Mouse (Mus musculus) A20 (cell line): ENCODE measurements around the gene Alyref2.
A peak's percentile ranks its signal among the peaks of the same experiment; 100 is the strongest.
"Not testable (repeated sequence)": the region's sequence is repeated elsewhere in the genome, so short reads cannot be mapped to it uniquely, and the experiment has no call there.

ENCODE experiments used
- DNase-seq: peaks from one replicate; pipeline ENCODE4 v3.0.0-alpha.2; 2011; ENCODE audit warnings: low read depth, low spot score

The Alyref2 gene

DNA sequence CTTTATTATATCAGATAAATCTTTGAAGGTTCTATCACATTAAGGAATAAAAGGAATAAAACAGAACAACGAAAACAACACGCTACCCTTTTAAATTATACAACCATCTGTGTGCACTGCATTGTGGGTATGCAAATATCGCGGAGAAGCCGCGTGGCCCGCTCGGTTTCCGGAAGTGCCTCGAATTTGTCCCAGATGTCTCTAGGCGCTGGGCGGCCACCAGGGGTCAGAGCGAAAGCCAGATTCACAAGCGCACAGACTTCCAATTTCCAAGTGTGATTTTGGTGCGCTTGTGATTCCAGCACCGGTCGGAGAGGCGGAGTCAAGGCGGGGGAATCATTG, at the start of gene Alyref2:
TSS of gene Alyref2 (plus strand) at position 229 of the 342 bp plus-strand sequence.
- DNase-seq = peak; percentile 97

DNA sequence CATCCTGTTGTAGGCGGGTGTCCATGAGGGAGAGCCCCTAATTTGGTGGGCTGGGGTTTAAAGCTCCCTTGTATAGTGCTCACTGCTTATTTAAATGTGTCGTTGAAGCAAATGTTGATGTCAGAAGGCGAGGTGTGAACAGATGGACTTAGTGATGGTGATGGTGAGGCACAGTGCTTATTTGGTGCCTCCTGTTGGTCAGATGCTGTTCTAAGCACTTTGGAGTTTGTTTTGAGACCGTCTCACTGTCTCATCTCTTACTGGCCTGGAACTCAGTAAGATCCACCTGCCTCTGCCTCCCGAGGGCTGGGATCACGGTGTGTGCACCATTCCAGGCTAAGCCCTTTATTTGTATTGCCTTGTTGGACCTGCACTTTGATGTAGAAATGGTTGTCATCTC, 48.4 kb upstream of the Alyref2 start:
- DNase-seq = no peak

DNA sequence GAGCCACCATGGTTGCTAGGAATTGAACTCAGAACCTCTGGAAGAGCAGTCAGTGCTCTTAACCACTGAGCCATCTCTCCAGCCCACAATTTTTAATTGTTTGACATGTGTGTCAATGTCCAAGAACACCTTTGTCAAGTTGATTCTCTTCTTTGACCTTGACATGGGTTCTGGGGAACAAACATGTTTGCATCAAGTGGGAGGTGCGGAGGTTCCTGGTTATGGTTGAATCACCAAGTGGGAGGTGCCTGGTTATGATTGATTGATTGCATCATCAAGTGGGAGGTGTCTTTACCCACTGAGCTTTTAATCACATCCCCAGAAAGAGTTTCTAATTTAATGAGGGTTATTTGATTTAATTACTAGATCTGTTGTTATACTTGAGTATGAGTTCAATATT, 45.7 kb upstream of the Alyref2 start:
- no peak for DNase-seq

DNA sequence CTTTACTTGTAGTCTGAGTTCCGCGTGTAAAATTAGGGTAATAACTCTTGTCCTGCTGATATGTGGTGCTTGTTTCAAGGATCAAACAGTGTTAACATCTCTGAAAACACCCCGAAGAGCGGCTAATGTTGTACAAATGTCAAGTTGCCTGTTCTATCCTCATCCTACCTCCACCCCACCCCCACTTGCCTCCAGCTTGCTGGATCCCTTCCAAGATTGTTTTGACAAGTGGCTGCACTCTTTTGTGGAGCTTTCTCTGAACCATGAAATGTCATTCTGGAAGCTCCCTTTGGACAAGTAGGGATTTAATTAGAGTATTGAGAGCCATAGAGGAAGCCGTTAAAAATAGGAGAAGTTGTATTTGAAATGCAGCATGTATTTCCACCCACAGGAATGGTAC, 43.5 kb upstream of the Alyref2 start:
- no peak for DNase-seq

DNA sequence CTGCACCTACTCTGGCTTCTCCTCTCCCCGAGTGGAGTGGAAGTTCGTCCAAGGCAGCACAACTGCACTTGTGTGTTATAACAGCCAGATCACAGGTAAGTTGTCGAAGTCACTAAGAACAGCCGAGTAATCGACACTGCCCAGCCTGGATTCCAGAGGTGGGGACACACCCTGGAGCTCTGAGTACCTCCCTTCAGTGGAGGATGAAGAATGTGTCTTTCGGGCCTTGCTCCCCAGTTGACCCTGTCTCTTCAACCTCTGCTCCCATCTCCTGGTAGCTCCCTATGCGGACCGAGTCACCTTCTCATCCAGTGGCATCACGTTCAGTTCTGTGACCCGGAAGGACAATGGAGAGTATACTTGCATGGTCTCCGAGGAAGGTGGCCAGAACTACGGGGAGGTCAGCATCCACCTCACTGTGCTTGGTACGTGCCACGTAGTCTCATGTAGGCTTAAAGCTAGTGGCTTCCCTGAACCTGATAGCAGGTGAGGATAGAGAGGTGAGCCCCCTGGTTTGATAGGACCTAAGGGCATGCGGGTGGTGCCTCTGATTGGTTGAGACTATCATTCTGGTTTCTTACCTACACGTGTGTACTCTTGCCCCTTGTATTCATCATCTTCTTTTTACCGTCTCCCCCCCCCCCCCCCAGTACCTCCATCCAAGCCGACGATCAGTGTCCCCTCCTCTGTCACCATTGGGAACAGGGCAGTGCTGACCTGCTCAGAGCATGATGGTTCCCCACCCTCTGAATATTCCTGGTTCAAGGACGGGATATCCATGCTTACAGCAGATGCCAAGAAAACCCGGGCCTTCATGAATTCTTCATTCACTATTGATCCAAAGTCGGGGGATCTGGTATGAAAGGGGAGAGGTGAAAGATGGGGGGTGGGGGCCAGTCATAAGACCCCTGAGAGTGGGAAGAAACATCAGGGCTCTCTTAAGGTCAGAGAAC, 42.5 kb upstream of the Alyref2 start:
- no peak for DNase-seq

DNA sequence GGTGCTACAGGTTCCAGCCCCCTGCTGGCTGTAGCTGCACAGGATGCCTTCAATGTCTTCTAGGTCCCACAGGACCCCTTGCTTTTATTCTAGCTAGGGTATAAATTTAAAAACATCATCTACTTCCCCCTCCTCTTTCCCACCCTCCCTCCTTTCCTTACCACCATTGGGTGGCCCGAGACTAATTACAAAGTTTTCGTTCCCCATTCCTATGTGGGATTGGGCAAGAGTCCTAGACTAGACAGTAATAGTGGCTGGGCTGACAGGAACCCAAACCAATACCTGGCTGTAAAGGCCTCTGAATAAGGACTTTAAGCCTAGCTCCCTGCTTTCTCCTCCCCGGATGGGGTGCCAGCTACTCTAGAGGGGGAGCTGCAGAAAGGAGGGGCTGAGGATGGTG, 40.1 kb upstream of the Alyref2 start:
- no peak for DNase-seq

DNA sequence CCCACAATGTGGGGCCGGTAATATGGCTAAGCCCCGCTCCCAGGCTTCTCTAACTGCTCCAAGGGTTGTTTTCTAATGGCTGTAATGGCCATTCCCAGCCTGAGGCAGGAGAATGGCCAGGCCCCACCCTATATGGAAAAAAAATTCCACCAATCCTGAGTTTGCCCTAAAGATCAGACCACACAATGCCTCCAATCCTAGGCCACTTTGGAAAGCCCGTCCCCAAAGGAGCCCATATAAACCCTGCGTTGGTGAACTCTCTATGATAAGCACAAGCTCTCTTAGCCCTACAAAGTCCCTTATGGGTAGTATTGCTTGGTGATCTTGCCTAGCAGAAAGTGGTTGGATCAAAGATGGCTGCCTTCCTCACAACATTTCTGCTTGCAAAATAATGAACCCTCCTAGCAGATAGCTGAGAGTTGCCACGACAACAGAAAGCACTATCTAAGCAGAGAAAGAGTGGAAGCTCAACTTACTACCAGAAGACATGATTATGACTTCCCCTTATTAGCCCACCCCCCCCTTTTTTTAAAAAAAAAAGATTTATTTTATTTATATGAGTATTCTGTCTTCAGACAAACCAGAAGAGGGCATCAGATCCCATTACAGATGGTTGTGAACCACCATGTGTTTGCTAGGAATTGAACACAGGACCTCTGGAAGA, 37.4 kb upstream of the Alyref2 start:
- DNase-seq = no peak

DNA sequence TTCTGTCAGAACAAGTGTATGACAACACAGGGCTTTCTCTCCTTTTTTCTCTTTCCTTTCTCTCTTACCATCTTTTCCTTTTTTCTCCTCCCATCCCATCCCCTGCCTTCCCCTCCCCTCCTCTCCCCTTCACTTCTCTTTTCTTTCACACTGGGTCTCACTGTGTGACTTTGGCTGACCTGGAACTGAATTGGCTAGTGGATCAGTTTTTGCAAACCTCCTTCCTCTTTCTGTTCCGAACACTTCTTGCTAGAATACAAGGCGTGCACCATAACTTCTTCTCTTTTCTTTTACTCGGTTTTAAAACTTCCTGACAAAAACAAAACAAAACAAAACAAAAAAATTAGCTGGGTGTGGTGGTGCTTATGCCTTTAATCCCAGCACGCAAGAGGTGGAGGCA, 36.7 kb upstream of the Alyref2 start:
- peak; percentile 64 for DNase-seq

DNA sequence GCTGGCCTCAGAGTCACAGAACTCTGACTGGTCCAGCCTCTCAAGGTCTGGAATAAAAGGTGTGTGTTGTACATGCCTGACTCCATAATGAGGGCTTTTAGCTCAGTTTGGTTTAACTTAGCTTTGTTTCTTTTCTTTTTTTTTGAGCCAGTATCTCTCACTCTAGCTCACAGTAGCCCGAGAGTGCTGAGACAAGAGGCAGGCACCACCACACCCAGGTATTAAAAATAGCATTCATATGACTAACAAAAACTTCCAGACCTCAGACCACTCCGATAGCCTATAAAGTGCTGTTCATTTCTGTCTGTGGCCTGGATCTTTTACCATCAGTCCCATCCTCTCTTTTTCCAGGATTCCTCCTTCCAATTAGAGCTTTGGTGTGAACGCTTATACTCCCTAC, 33.6 kb upstream of the Alyref2 start:
- no peak for DNase-seq

DNA sequence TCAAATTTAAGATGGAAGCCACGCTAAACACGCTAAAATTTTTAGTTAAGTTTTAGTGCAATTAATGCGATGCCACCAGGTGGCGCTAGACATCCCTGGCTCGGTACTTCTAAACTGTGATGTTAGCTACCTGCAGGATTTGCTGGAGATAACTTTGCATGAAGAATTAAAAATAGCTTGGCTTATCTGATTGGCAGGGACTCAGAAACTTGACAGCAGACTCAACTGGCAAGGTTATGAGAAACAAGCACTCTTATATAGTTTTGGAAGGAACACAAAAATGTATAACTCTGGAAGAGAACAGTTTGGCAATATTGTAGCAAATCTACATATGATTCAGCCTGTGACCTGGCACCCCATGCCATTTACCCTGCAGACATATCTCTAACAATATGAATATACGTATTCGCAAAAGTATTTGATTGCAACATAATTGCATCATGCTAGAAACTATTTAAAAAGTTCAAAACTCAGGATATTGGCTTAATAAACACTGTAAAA, 32.9 kb upstream of the Alyref2 start:
- DNase-seq = peak; percentile 64

DNA sequence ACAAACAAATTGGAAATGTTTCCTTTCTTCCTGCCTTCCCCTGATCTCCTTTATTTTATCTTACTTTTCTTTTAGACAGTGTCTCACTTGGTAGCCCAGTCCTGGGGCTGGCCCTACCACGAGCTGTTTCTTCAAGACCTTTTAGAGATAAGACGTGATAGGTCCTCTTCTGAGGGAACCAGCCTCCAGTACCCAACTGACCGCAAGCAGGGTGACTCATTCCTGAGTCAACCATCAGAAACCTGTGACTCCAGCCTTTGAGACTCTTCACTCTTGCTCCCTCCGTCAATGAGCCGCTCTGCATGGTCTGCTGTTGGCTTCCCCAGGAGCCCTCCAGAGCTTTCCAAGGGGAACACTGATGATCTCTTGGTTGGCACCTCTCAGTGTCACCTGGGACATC, 32.4 kb upstream of the Alyref2 start:
- no peak for DNase-seq

DNA sequence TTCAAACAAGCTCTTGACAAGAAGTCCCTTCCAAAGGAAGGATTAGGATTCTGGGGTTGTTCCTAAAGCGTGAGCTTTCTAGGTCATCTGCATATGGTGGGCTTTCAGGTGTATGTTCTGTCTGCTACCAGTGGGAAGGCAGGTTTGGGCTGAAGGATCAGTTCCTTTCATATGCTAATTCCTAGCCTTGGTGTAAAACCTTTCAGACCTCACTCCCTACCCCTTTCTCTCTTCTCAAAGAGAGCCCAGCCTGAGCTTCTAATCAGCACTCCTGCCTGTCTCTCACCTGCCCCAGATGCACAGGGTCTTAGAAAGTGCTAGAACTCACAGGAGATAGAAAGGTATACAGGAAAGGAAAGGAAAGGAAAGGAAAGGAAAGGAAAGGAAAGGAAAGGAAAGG, 31.8 kb upstream of the Alyref2 start:
- no peak for DNase-seq

DNA sequence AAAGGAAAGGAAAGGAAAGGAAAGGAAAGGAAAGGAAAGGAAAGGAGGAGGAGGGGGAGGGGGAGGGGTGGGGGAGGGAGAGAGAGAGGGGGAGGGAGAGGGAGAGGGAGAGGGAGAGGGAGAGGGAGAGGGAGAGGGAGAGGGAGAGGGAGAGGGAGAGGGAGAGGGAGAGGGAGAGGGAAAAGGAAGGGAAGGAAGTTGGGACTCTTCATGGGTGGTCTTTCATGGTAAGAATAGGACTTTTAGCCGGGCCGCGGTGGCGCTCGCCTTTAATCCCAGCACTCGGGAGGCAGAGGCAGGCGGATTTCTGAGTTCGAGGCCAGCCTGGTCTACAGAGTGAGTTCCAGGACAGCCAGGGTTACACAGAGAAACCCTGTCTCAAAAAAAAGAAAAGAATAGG, 31.3 kb upstream of the Alyref2 start:
- not testable (repeated sequence) for DNase-seq

DNA sequence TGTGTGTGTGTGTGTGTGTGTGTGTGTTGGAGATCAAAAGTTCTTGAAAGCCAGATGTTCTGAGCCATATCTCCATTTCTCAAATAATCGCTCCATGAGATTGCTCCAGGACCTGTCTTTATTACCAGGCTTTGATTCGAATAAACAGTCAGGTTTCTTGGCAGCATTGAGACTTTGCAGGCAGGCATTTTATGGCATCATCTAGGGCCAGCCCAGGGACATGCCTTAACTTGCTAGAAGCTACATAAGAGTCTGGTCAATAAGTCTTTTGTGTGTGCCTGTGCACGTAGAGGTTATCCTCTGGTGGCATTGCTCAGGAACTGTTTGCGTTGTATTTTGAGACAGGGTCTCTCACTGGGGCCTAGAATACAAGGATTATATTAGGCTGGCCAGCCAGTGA, 29.8 kb upstream of the Alyref2 start:
- DNase-seq = no peak

DNA sequence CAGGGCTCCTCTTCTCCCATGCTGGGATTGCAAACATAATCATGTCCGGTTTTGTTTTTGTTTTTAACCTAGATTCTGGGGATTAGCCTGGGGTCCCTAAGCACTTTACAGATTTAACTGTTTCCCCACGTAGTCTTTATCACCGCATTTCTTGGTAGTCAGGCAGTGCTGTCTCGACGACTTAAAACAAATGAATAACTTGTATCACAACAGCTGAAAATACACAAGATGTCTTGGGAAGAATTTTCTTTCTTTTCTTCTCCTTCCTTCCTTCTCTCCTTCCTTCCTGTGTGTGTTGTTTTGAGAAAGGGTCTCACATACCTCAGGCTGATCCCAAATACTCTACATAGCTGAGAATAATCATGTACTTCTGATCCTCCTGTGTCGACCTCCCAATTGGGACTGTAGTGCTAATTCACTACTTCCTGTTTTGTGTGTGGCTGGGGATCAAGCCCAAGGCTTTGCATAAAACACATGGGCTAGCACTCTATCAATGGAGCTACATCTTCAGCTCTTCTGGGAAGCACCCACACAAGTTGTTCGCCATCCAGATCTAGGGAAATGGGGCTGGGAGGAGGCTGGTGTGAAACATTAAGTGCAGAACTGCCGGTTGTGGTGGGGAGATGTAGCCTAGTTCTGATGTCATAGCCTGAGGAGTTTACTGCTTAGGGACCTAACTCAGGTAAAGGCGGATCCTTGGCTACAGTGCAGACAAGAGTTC, 29.2 kb upstream of the Alyref2 start:
- peak; percentile 44 for DNase-seq

DNA sequence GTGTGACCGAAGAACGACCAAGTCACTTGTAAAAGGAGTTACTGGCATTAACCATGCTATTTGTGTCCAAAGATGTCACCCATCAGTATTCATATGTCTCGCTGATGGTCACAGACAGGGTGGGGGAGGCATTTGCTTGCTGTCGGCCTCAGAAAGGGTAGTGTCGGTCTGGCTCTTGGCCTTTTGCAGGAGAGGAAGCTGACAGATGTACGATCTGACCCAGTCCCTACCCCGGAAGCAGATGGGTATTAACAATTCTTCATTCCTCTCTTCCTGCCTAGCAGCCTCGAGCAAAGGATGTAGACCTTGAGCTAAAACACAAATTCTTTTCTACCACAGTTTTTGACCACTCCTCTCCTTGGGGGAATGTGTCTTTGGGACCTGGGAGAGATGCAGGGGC, 26.2 kb upstream of the Alyref2 start:
- no peak for DNase-seq

DNA sequence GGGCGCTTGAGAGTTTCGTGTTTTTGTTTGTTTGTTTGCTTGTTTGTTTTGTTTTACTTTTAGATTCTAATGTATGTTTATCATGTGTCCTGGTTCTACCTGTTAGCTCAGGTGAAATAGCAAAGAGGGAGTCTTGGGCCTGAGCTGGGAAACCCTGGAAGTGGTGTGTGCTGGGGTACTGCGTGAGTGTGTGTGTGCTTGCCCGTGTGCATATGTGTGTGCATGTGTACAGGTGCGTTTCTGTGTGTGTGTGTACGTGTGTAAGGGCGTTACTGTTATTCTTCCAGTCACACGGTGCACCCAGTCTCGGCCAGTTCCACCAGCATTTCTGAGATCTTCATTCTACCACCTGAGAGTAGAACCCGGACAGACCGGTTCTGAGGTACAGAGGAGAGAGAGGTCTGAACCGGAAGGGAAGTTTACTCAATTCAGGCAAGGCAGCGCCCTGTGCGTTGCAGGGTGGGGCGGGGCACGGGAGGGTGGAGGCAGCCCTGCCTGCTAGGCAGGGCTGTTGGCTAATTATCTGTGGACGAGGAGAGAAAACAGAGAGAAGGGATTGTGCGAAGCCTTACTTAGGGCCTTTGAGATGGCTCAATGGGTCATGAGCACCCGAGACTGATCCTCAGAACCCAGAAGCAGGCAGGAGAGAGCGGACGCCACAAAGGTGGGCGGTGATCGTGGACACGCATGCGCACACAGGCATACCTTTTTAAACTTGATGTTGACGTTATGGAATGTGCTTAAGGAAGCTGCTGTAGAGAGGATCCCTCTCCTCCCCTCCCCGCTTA, 25.3 kb upstream of the Alyref2 start:
- DNase-seq = peak; percentile 68

DNA sequence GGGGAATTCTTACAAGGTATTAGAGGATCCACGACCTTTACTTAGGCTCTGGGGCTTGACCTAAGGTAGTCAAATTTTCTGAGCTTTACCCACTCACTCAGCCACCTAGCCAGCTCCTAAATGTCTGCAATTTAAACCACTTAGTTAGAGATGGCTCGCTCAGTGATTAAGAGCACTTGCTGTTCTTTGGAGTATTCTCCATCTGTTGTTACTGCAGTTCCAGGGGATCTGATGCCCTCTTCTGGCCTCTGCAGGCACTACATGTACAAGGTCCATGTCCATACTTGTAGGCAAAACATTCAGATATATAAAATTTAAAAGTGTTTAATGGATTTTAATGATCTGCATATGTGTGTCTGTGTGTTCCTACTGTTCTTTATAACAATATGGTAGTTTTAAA, 24.3 kb upstream of the Alyref2 start:
- peak; percentile 70 for DNase-seq

DNA sequence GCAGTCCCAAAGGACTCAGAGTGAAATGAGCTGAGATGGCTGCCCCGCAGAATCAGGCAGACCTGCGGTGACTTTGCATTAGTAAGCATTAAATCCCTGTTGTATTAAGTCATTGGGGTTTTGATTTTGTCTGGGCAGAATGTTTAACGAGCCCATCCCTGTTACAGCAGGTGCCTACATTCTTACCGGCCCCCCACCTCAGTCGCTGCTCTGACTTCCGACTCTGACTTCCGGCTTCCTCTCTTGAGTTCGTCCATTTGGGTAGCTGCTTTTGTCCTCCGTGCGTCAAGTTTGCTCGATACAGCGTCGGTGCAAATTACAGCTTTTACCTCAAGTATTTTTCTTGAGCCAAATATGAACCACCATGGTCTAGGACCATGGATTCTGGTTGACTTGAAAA, 9.0 kb upstream of the Alyref2 start:
- no peak for DNase-seq

DNA sequence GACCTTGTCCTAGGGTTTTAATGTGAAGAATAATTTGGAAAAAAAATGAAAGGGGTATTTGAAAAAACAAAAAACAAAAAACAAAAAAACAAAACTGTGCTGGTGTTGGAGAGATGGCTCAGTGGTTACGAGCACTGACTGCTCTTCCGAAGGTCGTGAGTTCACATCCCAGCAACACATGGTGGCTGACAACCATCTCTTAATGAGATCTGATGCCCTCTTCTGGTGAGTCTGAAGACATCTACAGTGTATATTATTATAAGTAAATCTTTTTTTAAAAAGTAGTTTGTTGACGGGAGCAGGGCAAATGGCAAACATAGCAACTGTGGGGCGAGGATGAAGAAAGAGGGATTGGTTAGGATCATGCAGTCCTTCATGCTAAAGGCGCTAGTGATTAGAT, 7.9 kb upstream of the Alyref2 start:
- no peak for DNase-seq

DNA sequence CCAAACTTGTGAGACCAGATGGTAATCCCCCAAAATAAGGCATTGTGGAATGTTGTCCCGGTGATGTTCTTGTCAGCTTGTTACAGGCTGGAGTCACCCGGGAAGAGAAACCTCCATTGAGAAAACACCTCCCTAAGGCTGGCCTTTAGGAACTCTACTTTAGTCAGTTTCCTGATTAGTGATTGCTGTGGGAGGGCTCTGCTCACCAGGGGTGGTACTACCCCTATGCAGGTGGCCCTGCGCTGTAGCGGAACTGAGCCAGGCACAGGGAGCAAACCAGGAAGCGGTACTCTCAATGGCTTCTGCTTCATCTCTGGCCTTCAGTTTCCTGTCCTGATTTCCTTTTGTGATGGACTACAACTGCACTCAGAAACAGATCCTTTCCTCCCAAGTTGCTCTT, 3.4 kb upstream of the Alyref2 start:
- DNase-seq = peak; percentile 12
